Mouse (Mus musculus) MEL (cell line): Measurements from ENCODE around the gene Hmbs. TPM values are rescaled to one million over a fixed set of nuclear protein-coding genes. Genes with fewer than 3 reads are reported as not detected.

Source experiments
- DNase-seq: peaks from one replicate; pipeline ENCODE4 v3.0.0; 2011; ENCODE audit warnings: low read depth, low spot score
- H3K27ac ChIP-seq: 2 replicates; pipeline ENCODE4 v1.5.1; 2012; ENCODE audit warnings: low read depth, mild to moderate bottlenecking, control low read depth, low read length, moderate library complexity; ENCODE audit not compliant: control insufficient read depth
- H3K27me3 ChIP-seq, 2 experiments: fragments of 150-350 bp in 1 of 2; sonication (generic) in 1 of 2; 2 replicates each; pipeline ENCODE4 v1.6.1; 2012; ENCODE audit warnings: low read length in 2 of 2, mild to moderate bottlenecking in 2 of 2, improper control_type of control experiment in 1 of 2, moderate library complexity in 1 of 2; ENCODE audit not compliant: insufficient read depth in 2 of 2, control insufficient read depth in 1 of 2
- H3K36me3 ChIP-seq, 2 experiments: 2 replicates each; pipeline ENCODE4 v1.6.1; 2012 to 2014; ENCODE audit warnings: low read length in 2 of 2, improper control_type of control experiment in 1 of 2, inconsistent platforms in 1 of 2, mild to moderate bottlenecking in 1 of 2; ENCODE audit not compliant: insufficient read depth in 2 of 2, control insufficient read depth in 1 of 2
- H3K4me1 ChIP-seq, 2 experiments: fragments of 150-350 bp in 1 of 2; sonication (generic) in 1 of 2; 2 replicates each; pipeline ENCODE4 v1.6.1; 2012; ENCODE audit warnings: low read length in 2 of 2, improper control_type of control experiment in 1 of 2, mild to moderate bottlenecking in 1 of 2; ENCODE audit not compliant: insufficient read depth in 2 of 2, control insufficient read depth in 1 of 2
- H3K4me3 ChIP-seq, 2 experiments: fragments of 150-350 bp in 1 of 2; sonication (generic) in 1 of 2; 2 replicates each; pipeline ENCODE4 v1.5.1; 2012; ENCODE audit warnings: low read depth in 2 of 2, low read length in 2 of 2, mild to moderate bottlenecking in 2 of 2, moderate library complexity in 2 of 2, control low read depth in 1 of 2, improper control_type of control experiment in 1 of 2; ENCODE audit not compliant: control insufficient read depth in 1 of 2, insufficient read depth in 1 of 2
- H3K79me2 ChIP-seq: 2 replicates; pipeline ENCODE4 v1.6.1; 2012; ENCODE audit warnings: mild to moderate bottlenecking, low read length, moderate library complexity; ENCODE audit not compliant: control insufficient read depth, poor library complexity, insufficient read depth
- H3K9ac ChIP-seq: 2 replicates; pipeline ENCODE4 v1.6.1; 2012; ENCODE audit warnings: low read depth, mild to moderate bottlenecking, control low read depth, low read length, moderate library complexity; ENCODE audit not compliant: control insufficient read depth, poor library complexity, severe bottlenecking
- H3K9me3 ChIP-seq: fragments of 150-350 bp; sonication (generic); replicated peaks from 2 replicates; pipeline ENCODE4 v1.6.1; 2012; ENCODE audit warnings: mild to moderate bottlenecking, low read length, improper control_type of control experiment, moderate library complexity; ENCODE audit not compliant: insufficient read depth
- CHD1 ChIP-seq: IDR thresholded peaks from 2 replicates; pipeline ENCODE4 v1.6.1; 2012; ENCODE audit warnings: low read depth, mild to moderate bottlenecking, inconsistent platforms, low read length, improper control_type of control experiment
- CHD2 ChIP-seq: IDR thresholded peaks from 2 replicates; pipeline ENCODE4 v1.6.1; 2011; ENCODE audit warnings: low read length, improper control_type of control experiment
- CTCF ChIP-seq, 3 experiments: IDR thresholded peaks in 2 of 3; conservative IDR thresholded peaks in 1 of 3; 2 replicates each; pipeline ENCODE4 v1.5.1; 2011 to 2012; ENCODE audit warnings: low read length in 3 of 3, low read depth in 2 of 3, mild to moderate bottlenecking in 2 of 3, improper control_type of control experiment in 1 of 3, inconsistent platforms in 1 of 3, mixed read lengths in 1 of 3, moderate library complexity in 1 of 3; ENCODE audit not compliant: control insufficient read depth in 1 of 3, insufficient read depth in 1 of 3, poor library complexity in 1 of 3, severe bottlenecking in 1 of 3
- HCFC1 ChIP-seq: IDR thresholded peaks from 2 replicates; pipeline ENCODE4 v1.6.1; 2012; ENCODE audit warnings: low read depth, mild to moderate bottlenecking, inconsistent platforms, low read length, improper control_type of control experiment, moderate library complexity
- MXI1 ChIP-seq: IDR thresholded peaks from 2 replicates; pipeline ENCODE4 v1.6.1; 2011; ENCODE audit warnings: mild to moderate bottlenecking, low read depth, low read length, improper control_type of control experiment
- POLR2AphosphoS2 ChIP-seq: IDR thresholded peaks from 2 replicates; pipeline ENCODE4 v1.6.1; 2011; ENCODE audit warnings: low read length, improper control_type of control experiment
- POLR2AphosphoS5 ChIP-seq: IDR thresholded peaks from 2 replicates; pipeline ENCODE4 v1.6.1; 2012; ENCODE audit warnings: low read depth, borderline replicate concordance, mild to moderate bottlenecking, inconsistent platforms, low read length, moderate library complexity, mixed read lengths
- SIN3A ChIP-seq: IDR thresholded peaks from 2 replicates; pipeline ENCODE4 v1.6.1; 2012; ENCODE audit warnings: low read length, improper control_type of control experiment, inconsistent platforms
- SMC3 ChIP-seq: IDR thresholded peaks from 2 replicates; pipeline ENCODE4 v1.6.1; 2011; ENCODE audit warnings: low read depth, low read length, improper control_type of control experiment
- USF1 ChIP-seq: IDR thresholded peaks from 2 replicates; pipeline ENCODE4 v1.6.1; 2014; ENCODE audit warnings: low read depth, mild to moderate bottlenecking, inconsistent platforms, low read length, improper control_type of control experiment, moderate library complexity
- USF2 ChIP-seq, 2 experiments: IDR thresholded peaks; 2 replicates each; pipeline ENCODE4 v1.6.1; 2011 to 2012; ENCODE audit warnings: improper control_type of control experiment in 2 of 2, low read length in 2 of 2, borderline replicate concordance in 1 of 2, inconsistent platforms in 1 of 2, low read depth in 1 of 2, mild to moderate bottlenecking in 1 of 2; ENCODE audit not compliant: insufficient read depth in 1 of 2
- ZKSCAN1 ChIP-seq: IDR thresholded peaks from 2 replicates; pipeline ENCODE4 v1.6.1; 2012; ENCODE audit warnings: low read depth, mild to moderate bottlenecking, inconsistent platforms, low read length, improper control_type of control experiment, moderate library complexity
- ZMIZ1 ChIP-seq: IDR thresholded peaks from 2 replicates; pipeline ENCODE4 v1.6.1; 2012; ENCODE audit warnings: low read depth, mild to moderate bottlenecking, inconsistent platforms, low read length, improper control_type of control experiment, moderate library complexity
- polyA plus RNA-seq, 2 experiments: library from polyadenylated mRNA; stranded (reverse) in 1 of 2; unstranded in 1 of 2; fragments of >175 nt in 1 of 2; fragments of >200 nt in 1 of 2; gene quantifications; 2 replicates each; pipeline versions ENCODE4 v1.2.1 to v1.2.4; 2012; ENCODE audit warnings: low replicate concordance in 2 of 2, low read depth in 1 of 2; ENCODE audit not compliant: insufficient read length in 2 of 2, insufficient read depth in 1 of 2, missing spikeins in 1 of 2
- total RNA-seq: library from RNA; depleted of rRNA; stranded (reverse); fragments of 300-350 nt; gene quantifications from 2 replicates; pipeline ENCODE4 v1.2.3, GENCODE M21; 2012

The Hmbs gene
- total and polyA plus RNA-seq, 3 experiments: 138 to 145 TPM; not detected in 1

DNA sequence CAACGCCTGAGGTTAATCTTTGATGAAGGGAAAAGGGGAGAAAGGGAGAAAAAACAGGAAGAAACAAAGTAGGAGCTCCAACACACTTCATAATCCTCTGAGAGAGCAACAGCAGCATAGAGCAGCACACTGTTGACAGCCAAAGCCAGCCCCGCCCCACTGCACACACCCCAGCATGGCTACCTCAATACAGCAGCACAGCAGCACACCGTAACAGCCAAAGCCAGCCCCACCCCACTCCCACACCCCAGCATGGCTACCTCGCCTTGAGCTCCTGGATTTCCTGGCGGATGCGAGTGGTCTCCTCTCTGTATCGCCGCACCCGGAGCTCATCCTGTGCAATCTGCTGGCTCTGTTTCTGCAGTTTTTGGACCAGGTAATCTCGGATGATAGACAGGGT is 8.3 kb upstream of the Hmbs start:
- Histone ChIP-seq H3K9ac (no peak overlapping the region), H3K27me3 (no peaks in the 10 kb centered on the region), H3K4me3 (no peak overlapping the region), H3K79me2 (no peaks in the 10 kb centered on the region), H3K9me3 (no peaks in the 10 kb centered on the region), H3K36me3 (peaks cover 0 to 19% of the 10 kb centered on the region in 2 experiments; a peak in 2 of 4 replicates), H3K4me1 (no peaks in the 10 kb centered on the region), H3K27ac (no peak overlapping the region)
- DNase-seq: no peak
- TF ChIP-seq CHD1 (no peak), POLR2AphosphoS2 (no peak), SIN3A (no peak), ZKSCAN1 (no peak), MXI1 (no peak), USF1 (no peak), USF2 (IDR thresholded peaks at IDR 0.05; ENCODE audit: borderline replicate concordance in 1 of 2, insufficient read depth in 1 of 2, low read depth in 1 of 2, low read length in 2 of 2) (no peak), CHD2 (no peak), CTCF (IDR thresholded peaks at IDR 0.05 in 2 of 3, conservative IDR thresholded peaks at IDR 0.05 in 1 of 3; ENCODE audit: control insufficient read depth in 1 of 3, insufficient read depth in 1 of 3, low read depth in 2 of 3, low read length in 3 of 3, poor library complexity in 1 of 3, severe bottlenecking in 1 of 3) (no peak)

- H3K9ac ChIP-seq: no peak overlapping the region
- peaks cover 0 to 19% of the 10 kb centered on the region in 2 experiments; a peak in 2 of 4 replicates for H3K36me3 ChIP-seq
- DNase-seq: no peak
- TF ChIP-seq CHD2: no peak
- no peak for TF ChIP-seq CTCF (IDR thresholded peaks at IDR 0.05 in 2 of 3, conservative IDR thresholded peaks at IDR 0.05 in 1 of 3; ENCODE audit: control insufficient read depth in 1 of 3, insufficient read depth in 1 of 3, low read depth in 2 of 3, low read length in 3 of 3, poor library complexity in 1 of 3, severe bottlenecking in 1 of 3)
- TF ChIP-seq HCFC1: no peak
- no peak for TF ChIP-seq POLR2AphosphoS5
- no peak for TF ChIP-seq ZKSCAN1
- TF ChIP-seq POLR2AphosphoS2: no peak
- no peak for TF ChIP-seq ZMIZ1
- H3K27ac ChIP-seq: no peak overlapping the region
- H3K9me3 ChIP-seq: no peaks in the 10 kb centered on the region
- H3K4me3 ChIP-seq: no peak overlapping the region
- no peaks in the 10 kb centered on the region for H3K27me3 ChIP-seq
- H3K79me2 ChIP-seq: no peaks in the 10 kb centered on the region
- H3K4me1 ChIP-seq: no peaks in the 10 kb centered on the region
These were observed 7.4 kb upstream of the Hmbs start for GRCm38 (mm10) chr9:44351396-44351795.

GRCm38 (mm10) chr9:44348546-44348945 is 4.5 kb upstream of the Hmbs start:
- H3K4me1 ChIP-seq: 0 out of 4 replicates have a peak, but pooled peaks cover 0 to 4% of the 10 kb centered on the region in 2 experiments
- no peak overlapping the region for H3K4me3 ChIP-seq
- no peaks in the 10 kb centered on the region; the same call in 1 of the 2 replicates for H3K79me2 ChIP-seq
- no peak for TF ChIP-seq CHD1
- TF ChIP-seq CTCF (IDR thresholded peaks at IDR 0.05 in 2 of 3, conservative IDR thresholded peaks at IDR 0.05 in 1 of 3; ENCODE audit: control insufficient read depth in 1 of 3, insufficient read depth in 1 of 3, low read depth in 2 of 3, low read length in 3 of 3, poor library complexity in 1 of 3, severe bottlenecking in 1 of 3): peak in 2 of 3 experiments; percentile 34 to 36; a peak in 3 of 6 replicates
- no peak for TF ChIP-seq POLR2AphosphoS5
- TF ChIP-seq SMC3: peak; percentile 12; the same call in 1 of the 2 replicates
- no peak overlapping the region for H3K9ac ChIP-seq
- H3K27ac ChIP-seq: no peak overlapping the region
- H3K36me3 ChIP-seq: peaks cover 6 to 10% of the 10 kb centered on the region in 2 experiments
- no peaks in the 10 kb centered on the region for H3K27me3 ChIP-seq
- H3K9me3 ChIP-seq: no peaks in the 10 kb centered on the region
- DNase-seq: peak; percentile 52
